Mouse (Mus musculus) small intestine, adult 2 months (tissue): ENCODE data around the gene Ddx10. TPM values are rescaled to one million over a fixed set of nuclear protein-coding genes. Genes with fewer than 3 reads are reported as not detected.
A peak's percentile ranks its signal among the peaks of the same experiment; 100 is the strongest.
"Not testable (repeated sequence)": the region's sequence is repeated elsewhere in the genome, so short reads cannot be mapped to it uniquely, and the experiment has no call there.

Source experiments
- H3K27ac ChIP-seq: fragments of 200-500 bp; 2 replicates; pipeline ENCODE4 v1.5.1; 2012; ENCODE audit warnings: low read depth, low read length, control low read depth, inconsistent platforms; ENCODE audit not compliant: insufficient read depth
- H3K27me3 ChIP-seq: fragments of 200-500 bp; 2 replicates; pipeline ENCODE4 v1.6.1; 2012; ENCODE audit warnings: mild to moderate bottlenecking, moderate library complexity, low read length, inconsistent platforms; ENCODE audit not compliant: control insufficient read depth, insufficient read depth
- H3K36me3 ChIP-seq: fragments of 200-500 bp; 2 replicates; pipeline ENCODE4 v1.6.1; 2012; ENCODE audit warnings: mild to moderate bottlenecking, low read length, control low read depth, inconsistent platforms; ENCODE audit not compliant: control insufficient read depth, insufficient read depth
- H3K4me1 ChIP-seq: fragments of 200-500 bp; 2 replicates; pipeline ENCODE4 v1.6.1; 2012; ENCODE audit warnings: low read length, inconsistent platforms, mixed read lengths; ENCODE audit not compliant: control insufficient read depth, insufficient read depth, insufficient read length
- H3K4me3 ChIP-seq: fragments of 200-500 bp; 2 replicates; pipeline ENCODE4 v1.5.1; 2012; ENCODE audit warnings: low read depth, mild to moderate bottlenecking, control low read depth, inconsistent platforms, low read length, moderate library complexity
- CTCF ChIP-seq: fragments of 200-500 bp; IDR thresholded peaks from 2 replicates; pipeline ENCODE4 v1.5.1; 2012; ENCODE audit warnings: low read depth, mild to moderate bottlenecking, control low read depth, inconsistent platforms, low read length, moderate library complexity, mixed read lengths; ENCODE audit not compliant: insufficient replicate concordance, insufficient read length; ENCODE audit errors: extremely low read depth
- POLR2A ChIP-seq: fragments of 200-500 bp; IDR thresholded peaks from 2 replicates; pipeline ENCODE4 v1.6.1; 2012; ENCODE audit warnings: low read depth, mild to moderate bottlenecking, control low read depth, inconsistent platforms, low read length, moderate library complexity
- WGBS: fragments of 180-500 bp; shearing (Covaris S2); methylation state at CpG from one replicate; pipeline ENCODE4 v1.1.7; 2018; 5-methylcytosine and 5-hydroxymethylcytosine counted together
- polyA plus RNA-seq: library from polyadenylated mRNA; depleted of rRNA; stranded (reverse); fragments of >200 nt; gene quantifications from 2 replicates; pipeline ENCODE4 v1.2.3, GENCODE M21; 2012

Ddx10 gene
- polyA plus RNA-seq, 1 experiment: 0.39 TPM

DNA sequence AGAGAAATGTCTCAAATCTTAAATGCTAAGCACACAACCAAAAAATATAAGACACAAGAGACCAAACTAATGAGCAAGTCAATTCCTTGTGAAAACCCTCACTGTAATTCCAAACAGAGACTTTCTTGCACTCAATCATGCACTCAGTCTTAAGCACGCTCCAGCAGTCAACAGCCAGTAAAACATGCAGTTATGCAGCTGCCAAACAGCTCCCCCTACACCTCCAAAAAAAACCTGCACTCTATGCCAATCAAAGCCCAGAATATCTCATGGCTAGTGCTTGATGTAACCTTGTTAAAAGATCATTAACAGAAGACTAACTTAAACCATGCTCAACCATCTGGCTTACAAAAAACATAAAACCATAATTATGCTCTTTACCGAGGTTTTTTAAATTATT lies 74.6 kb downstream of the Ddx10 start:
- no peaks in the 10 kb centered on the region for H3K27me3 ChIP-seq
- H3K27ac ChIP-seq: no peak overlapping the region
- H3K4me3 ChIP-seq: no peak overlapping the region
- no peaks in the 10 kb centered on the region for H3K4me1 ChIP-seq
- no peaks in the 10 kb centered on the region for H3K36me3 ChIP-seq
- 68% methylated on average over 2 of the region's 2 CpGs for WGBS
- TF ChIP-seq CTCF (no peak), POLR2A (no peak)

DNA sequence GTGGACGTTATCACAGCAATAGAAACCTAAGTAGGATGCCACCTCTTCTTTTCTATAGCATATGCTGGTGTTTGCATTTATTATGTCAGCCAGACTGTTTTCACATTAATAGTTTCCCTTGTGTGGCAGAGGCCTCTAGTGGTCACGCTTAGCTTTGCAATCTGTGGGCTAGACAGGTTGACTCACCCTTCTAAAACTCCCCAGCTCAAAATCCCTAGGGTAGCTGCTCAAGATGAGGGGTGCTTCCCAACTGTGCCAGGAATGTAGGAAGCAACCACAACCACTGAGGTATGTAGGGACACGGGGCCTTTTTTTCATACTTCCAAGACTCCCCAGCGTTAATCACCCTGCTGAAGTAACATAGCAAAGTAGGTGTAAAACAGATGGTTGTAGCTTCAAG lies 103.6 kb downstream of the Ddx10 start:
- WGBS: 40% methylated on average over 4 of the region's 4 CpGs
- H3K36me3 ChIP-seq: no peaks in the 10 kb centered on the region
- H3K27me3 ChIP-seq: no peaks in the 10 kb centered on the region
- H3K4me3 ChIP-seq: no peak overlapping the region
- no peak for TF ChIP-seq POLR2A
- TF ChIP-seq CTCF: peak; percentile 59; the same call in 1 of the 2 replicates
- no peak overlapping the region for H3K27ac ChIP-seq
- H3K4me1 ChIP-seq: no peaks in the 10 kb centered on the region

DNA sequence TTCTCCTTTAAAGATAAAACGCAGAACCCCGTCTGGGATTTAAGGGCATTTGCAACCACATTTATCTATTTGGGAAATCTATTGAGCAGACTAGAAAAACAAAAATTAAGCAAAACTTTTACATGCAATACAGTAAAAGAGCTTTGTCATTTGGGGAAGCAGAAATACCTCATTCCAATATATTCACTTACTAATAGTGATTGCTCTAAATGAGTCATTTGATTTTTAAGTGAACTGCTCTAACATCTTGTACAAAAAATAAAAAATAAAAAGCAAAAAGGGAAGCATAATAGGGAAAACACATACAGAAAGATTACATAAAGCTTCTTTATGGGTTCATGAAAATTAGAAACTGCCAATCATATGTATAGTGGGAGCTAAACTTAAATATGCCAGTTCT lies 104.3 kb downstream of the Ddx10 start:
- Histone ChIP-seq H3K27me3 (no peaks in the 10 kb centered on the region), H3K27ac (no peak overlapping the region), H3K4me1 (no peaks in the 10 kb centered on the region), H3K4me3 (no peak overlapping the region), H3K36me3 (no peaks in the 10 kb centered on the region)
- 87% methylated on average over 2 of the region's 2 CpGs for WGBS
- no peak for TF ChIP-seq CTCF
- TF ChIP-seq POLR2A: no peak

DNA sequence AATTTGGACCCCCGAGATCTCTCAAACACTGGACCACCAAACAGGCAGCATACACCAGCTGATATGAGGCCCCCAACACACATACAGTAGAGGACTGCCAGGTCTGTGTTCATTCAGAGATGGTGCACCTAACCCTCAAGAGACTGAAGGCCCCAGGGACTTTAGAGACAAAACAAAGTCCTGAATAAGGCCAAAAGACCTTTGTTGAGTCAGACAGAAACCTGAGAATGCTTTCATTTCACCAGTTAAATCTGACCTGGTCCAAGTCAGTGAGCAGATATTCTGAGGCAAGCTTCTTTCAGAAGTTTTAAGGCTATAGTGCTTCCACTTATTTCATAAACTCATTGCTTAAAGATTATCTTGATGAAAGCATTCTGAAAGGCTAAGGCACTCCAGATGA lies 105.4 kb downstream of the Ddx10 start:
- H3K27ac ChIP-seq, H3K4me1 ChIP-seq, H3K36me3 ChIP-seq, H3K27me3 ChIP-seq, H3K4me3 ChIP-seq: not testable (repeated sequence)
- 98% methylated on average over 1 of the region's 1 CpGs for WGBS

DNA sequence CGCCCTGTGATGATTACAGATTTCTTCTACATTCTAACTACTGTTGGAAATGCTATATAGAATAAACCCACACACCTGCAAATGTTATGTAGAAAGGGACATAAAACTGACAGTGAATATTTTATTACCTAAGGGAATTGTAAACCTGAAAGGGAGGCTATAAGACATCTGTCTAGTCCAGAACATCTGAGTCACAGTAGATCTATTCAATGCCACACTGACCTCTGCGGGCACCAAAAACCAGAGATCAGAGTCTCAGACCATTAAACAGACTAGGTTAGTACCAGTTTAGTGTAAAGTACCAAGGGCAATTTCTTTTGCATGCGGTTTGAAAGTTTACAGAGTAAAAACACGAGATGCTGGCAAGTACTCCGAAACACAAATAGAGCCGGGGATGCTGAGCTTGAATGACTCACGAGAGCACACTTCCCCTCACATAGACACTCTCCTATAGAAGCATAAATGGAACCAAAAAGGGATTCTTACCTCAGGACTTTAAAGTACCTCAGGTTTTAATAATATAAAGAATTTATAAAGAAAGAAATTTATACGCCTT lies 107.2 kb downstream of the Ddx10 start:
- TF ChIP-seq CTCF: no peak
- no peak for TF ChIP-seq POLR2A
- no peak overlapping the region for H3K4me3 ChIP-seq
- H3K27me3 ChIP-seq: no peaks in the 10 kb centered on the region
- no peak overlapping the region for H3K27ac ChIP-seq
- H3K4me1 ChIP-seq: no peaks in the 10 kb centered on the region
- no peaks in the 10 kb centered on the region for H3K36me3 ChIP-seq
- WGBS: 74% methylated on average over 8 of the region's 8 CpGs

DNA sequence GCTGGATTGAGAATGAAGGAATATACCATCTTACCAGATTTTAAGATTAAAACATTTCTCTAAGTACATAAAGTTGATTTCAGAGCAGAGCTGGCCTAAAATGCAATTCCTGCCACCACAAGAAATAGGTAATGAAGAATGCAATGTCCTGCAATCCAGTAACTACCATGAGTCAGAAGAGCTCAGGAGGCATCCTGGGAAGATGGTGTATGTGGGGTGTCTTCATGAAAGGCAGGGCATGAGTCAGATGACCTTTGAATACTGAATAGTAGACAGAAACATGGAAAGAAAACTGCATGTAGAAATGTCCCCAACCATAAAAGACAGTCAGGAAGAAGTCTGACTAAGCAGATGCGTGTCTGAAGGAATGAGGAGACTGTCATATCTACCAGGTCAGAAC lies 115.0 kb downstream of the Ddx10 start:
- no peaks in the 10 kb centered on the region for H3K27me3 ChIP-seq
- H3K4me1 ChIP-seq: no peaks in the 10 kb centered on the region
- no peak overlapping the region for H3K4me3 ChIP-seq
- WGBS: 100% methylated on average over 1 of the region's 1 CpGs
- no peak overlapping the region for H3K27ac ChIP-seq
- TF ChIP-seq POLR2A (no peak), CTCF (no peak)
- no peaks in the 10 kb centered on the region for H3K36me3 ChIP-seq

DNA sequence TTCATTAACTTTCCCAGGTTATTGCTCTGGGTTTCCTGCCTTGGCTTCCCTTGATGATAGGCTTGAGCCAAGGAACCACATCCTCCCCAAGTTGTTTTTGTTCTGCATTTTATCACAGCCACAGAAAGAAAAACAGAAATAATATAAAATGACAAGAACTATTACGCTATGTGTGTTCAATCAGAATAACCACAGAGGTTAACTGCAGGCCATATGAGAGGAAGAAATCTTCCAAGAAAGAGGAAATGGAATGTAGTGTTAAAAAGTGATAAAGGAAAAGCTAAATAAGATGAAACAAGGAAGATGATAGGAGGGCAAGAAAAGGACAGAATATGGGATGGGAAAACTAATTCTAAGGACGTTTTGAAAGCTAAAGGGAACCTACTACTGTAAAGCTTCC lies 117.4 kb downstream of the Ddx10 start:
- H3K27ac ChIP-seq: no peak overlapping the region
- no peaks in the 10 kb centered on the region for H3K4me1 ChIP-seq
- no peaks in the 10 kb centered on the region for H3K27me3 ChIP-seq
- no peak overlapping the region for H3K4me3 ChIP-seq
- 79% methylated on average over 2 of the region's 2 CpGs for WGBS
- peaks cover 2% of the 10 kb centered on the region; the same call in 1 of the 2 replicates for H3K36me3 ChIP-seq
- TF ChIP-seq POLR2A (no peak), CTCF (no peak)

DNA sequence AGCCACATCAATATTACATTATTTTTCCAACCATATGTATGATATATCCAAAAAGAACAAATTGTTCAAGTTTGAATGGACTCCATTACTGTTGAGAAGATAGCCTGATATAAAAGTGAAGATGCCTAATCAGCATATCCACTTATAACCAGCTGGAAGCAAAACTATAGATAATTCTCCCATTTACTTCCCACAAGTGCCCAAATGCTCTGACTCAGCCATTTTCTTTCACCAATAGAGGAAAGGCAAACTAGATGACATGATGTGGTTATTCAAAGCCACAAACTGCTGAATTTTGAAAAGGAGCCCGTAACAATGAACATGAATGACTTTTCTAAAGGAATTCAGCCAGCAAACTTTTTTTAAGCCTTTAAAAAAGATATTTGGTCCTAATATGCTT lies 146.8 kb downstream of the Ddx10 start:
- no peaks in the 10 kb centered on the region for H3K27me3 ChIP-seq
- 91% methylated on average over 1 of the region's 1 CpGs for WGBS
- no peak for TF ChIP-seq CTCF
- TF ChIP-seq POLR2A: no peak

More for the DNA sequence above, 146.8 kb downstream of the Ddx10 start:
- Histone ChIP-seq H3K4me1 (no peaks in the 10 kb centered on the region), H3K36me3 (0 out of 2 replicates have a peak, but pooled peaks cover 3% of the 10 kb centered on the region), H3K4me3 (no peak overlapping the region), H3K27ac (no peak overlapping the region)
